Mouse (Mus musculus) heart, adult 18-20 months (tissue): ENCODE data around the gene Rbp1. TPM values are rescaled to one million over a fixed set of nuclear protein-coding genes. Genes with fewer than 3 reads are reported as not detected.
A peak's percentile ranks its signal among the peaks of the same experiment; 100 is the strongest.

Experiments
- DNase-seq, 2 experiments: peaks; one replicate each; pipeline ENCODE4 v3.0.0; 2021 to 2022; ENCODE audit warnings: mixed read lengths in 1 of 2
- total RNA-seq, 2 experiments: library from RNA; stranded (reverse); gene quantifications; 2 replicates each; pipeline ENCODE4 v1.2.3; 2021

Gene Rbp1
- total RNA-seq, 2 experiments from 2014 or later: 6.7 to 7.7 TPM

DNA sequence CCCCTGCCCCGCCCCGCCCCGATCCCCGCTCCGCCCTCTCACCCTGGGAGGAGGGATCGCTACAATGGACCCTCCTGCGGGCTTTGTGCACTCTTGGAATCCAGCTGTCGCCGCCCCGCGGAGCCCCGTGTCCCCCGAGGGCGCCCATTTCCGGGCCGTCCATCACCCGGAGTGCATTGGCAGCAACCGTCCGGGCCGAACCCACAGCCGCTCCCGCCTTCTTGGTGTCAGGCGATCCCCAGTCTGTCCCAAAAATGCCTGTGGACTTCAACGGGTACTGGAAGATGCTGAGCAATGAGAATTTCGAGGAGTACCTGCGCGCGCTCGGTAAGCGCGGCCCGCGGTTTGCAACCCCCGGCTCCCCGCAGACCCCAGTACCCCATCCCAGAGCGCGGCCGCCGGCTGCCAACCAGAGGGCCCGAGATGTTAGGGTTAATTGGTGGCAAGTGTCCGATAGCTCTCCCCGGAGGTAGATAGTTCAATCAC is 2.0 kb downstream of the Rbp1 start:
- DNase-seq: peak; percentile 70 to 75

DNA sequence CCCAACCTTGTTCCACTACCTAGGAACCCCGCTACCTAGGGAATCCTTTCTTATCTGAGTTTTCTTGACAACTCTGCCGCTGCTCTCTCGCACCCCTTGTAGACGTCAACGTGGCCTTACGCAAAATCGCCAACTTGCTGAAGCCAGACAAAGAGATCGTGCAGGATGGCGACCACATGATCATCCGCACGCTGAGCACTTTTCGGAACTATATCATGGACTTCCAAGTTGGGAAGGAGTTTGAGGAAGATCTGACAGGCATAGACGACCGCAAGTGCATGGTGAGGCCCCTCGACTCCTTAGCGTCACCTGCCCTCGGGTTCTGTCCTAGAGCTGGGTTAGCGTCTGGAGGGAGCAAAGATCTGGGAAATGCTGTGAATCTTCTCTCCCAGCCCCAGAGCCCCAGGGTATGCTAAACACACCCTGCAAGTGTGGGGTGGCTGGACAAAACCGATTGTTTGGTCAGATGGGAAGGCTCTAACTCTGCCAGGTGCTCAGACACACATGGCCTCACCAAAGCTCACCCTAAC is 2.7 kb downstream of the Rbp1 start:
- no peak for DNase-seq

DNA sequence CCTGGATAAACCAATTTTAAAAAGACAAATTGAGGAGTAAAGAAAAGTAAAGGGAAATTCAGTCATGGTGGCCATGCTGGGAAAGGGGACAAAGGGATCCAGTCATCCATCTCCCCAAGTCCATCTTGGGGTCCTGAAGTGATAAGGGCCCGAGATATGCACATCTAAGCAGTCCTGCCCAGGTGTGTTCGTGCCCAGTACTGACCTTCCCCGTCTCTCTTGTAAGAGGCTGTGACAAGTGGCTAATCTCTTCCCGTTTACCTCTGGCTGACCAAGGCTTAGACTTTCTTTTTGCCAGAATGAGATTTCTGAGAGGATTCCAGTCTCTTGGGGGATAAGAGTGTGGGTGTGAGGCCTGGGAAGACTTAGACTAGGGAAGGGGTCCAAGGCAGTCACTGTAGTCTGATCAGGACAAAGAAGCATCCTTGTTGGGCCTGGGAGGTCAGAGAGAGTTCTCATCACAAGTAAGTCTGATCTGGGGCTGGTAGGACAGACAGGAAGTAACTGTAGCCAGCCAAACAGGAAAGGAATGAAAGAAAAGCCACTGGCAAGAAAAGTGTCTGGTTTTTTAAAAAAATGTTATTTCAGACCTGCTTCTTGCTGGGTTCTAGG is 5.3 kb downstream of the Rbp1 start:
- DNase-seq: peak; percentile 47 to 48

DNA sequence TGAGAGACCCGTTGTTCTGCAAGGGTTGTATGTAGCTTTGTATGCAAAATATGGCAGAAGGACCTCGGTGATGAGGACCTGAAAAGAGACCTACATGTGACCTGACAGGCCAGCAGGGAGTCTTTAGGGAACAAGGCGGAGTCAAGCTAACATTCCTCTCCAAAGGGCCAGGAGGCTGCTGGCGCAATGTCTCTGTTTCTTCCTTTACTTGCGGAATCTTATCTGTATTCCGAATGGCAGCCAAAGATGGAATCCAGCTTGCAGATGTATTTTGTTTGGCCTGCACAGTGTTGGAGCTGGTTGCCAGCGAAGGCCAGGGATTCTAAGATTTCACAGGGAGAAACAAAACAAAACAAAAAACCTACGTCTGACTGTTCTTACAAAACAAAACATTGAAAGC is 6.0 kb downstream of the Rbp1 start:
- DNase-seq: peak; percentile 80 to 91

DNA sequence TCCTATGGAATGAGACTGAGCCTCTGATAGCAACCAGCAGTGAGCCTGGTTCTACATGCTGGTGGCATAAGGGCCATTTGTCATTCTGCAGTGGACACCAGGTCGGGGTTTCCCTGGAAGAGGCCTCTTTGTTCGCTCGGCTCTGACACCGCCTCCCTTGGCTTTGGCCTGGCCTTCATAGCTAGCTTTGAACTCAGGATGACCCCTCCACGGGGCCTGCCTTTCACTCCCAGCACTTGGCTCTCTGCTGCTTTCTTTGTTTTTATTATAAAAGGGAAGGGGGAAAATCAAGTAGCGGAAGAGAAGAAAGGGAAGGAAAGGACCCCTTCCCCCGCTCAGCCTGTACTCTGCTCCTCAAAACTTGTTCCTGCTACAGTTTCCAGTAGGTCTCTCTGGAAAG is 7.0 kb downstream of the Rbp1 start:
- peak; percentile 57 to 64 for DNase-seq

DNA sequence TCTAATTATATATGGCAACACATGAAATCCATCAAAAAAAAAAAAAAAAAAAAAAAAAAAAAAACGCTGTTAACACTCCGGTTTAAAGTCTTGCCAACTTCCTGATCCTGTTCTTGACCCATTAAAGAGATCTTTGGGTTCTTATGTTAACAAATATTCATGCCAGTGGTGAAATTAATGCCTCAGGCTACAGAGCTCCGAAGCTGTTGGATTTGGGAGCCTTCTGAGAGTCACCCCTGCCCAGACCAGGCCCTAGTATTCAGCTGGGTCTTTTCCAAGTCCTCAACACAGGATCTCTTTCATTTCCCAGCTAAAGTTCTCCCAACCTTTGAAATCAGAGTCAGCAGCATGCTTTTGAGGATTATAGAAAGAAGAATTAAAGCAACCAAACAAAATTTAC is 7.8 kb downstream of the Rbp1 start:
- DNase-seq: no peak

DNA sequence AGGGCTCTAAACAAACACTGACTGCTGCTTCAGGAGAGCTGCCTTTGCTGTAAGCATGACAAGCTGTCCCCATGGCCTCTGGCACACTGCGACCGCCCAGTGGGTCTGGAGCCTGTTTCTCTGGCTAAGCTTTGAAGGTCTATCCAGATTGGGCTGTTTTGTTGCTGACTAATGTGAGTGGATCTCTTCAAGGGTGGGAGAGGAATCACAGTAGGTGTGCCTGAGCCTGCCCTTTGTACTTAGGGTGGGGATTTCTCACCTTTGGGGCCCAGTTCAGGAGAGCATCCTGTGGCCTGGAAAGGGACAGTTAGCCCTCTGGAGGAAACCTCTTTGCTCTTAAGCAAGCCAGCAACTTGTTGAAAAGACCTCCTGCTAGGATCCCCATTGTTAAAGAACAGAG is 10.3 kb downstream of the Rbp1 start:
- DNase-seq: no peak

DNA sequence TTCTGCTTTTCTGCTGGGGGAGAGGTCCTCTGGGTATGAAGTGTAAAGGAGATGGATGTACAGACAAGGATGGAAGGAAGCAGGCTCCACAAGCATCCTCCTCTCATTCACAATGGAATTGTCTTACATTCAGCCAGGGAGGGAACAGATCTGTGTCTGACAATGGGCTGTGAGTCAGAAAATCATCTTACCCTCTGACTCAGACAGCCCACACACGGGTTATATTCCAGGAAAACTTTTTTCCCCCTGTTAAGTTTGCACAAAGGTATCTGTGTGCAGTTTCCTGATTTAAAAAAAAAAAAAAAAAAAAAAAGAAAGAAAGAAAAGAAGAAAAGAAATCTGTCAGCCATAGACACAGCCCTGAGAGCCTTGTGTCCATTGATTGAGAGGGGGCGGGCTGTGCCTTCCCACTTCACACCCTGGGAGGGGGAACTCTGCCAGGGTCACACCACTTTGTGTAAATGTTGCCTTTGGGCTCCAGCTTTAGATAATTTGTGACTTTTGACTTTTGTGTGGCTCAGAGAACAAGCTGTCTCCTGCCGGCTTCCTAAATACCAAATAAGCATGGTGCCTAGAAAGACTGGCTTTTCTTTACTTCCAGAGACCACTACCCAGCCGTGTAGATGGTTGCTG is 11.3 kb downstream of the Rbp1 start:
- peak in 1 of 2 experiments; percentile 47 for DNase-seq

DNA sequence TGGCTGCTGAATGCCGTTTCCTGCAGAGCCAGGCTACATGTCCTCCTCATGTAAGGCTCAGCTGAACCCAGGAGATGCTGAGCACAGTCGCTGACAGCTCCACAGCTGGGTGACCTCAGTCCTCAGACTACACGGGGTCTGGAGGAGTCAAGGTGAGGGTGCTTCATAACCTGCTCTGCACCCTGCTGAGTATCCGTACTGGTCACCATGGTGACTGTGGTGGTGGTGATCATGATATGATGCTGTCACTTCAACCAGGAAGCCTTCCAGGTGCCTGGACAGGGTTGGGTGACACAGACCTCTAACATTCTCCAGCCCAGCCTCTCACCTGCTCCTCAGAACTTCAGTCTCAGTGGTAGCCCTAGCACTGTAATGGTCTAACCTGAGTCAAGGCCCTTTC is 15.1 kb downstream of the Rbp1 start:
- DNase-seq: no peak

DNA sequence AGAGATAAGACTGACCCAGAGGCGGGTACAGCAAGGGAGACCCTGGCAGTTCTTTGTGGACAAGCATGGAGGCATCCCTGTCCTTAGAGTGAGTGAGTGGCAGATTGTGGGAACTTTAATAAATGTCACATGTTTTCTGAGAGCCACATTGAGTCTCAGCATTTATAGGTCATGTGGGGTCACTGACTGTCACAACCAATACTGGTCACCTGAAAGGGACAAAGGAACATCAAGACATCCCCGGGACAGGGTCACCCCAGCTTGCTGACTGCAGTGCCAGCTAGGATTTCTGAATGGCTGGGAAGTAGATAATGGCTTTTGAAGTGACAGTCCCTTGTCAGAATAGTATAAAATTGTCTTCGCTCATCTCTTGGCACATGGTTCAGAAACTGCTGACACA is 16.3 kb downstream of the Rbp1 start:
- DNase-seq: no peak

DNA sequence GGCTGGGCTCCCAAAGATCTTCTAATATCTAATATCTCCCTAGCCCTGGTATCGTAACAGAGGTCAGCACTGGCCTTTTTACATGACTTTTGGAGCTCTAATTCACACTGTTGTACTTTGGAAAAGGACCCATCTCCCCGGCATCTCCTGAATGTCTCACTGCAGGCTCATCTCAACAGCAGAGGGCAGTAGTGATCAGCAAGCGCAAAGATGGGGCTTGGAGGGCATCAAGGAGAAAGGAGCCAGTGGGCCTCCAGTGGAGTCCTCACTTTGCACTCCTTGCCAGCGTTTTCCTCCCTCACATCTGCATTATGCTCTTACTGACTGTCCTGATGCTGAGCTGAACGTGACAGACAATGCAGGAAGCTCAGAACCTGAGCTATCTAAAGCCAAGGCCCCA is 19.9 kb downstream of the Rbp1 start:
- DNase-seq: peak in 1 of 2 experiments; percentile 73

DNA sequence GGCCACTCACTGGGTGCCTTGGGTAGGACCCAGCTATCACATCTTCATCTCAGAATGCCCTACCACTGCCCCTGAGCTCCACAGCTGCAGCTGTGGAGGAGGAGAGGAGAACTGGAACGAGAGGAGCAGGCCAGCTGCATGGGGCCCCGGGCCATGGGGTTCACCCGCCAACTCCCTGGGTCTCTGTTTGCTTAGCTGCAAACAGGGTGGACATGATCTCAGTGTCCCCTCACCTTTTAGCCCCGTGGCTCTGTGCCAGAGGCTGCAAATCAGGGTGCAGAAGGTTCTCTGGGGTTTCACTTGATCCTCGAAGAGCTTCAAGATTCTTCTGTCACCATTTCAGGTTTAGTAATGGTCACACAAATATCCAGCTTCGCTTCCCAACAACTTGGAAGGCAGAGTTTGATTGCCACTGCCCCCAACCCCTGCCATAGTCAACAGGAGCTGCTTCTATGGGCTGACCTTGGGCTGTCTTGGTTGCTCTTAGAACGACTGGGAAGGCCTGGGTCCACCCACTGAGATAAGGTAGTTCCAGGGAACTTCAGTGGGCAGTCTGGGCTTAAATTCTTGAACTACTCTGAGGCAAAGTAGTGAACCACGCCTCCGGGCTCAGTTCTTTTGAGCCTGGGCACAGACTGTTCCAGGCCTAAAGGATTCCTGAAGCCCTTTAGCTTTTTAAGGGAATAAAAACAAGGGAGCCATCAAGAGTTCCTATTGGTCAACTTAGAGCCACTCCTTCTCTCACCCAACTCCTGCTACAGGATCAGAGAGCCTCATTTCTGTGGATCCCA is 22.8 kb downstream of the Rbp1 start:
- peak in 1 of 2 experiments; percentile 45 for DNase-seq

DNA sequence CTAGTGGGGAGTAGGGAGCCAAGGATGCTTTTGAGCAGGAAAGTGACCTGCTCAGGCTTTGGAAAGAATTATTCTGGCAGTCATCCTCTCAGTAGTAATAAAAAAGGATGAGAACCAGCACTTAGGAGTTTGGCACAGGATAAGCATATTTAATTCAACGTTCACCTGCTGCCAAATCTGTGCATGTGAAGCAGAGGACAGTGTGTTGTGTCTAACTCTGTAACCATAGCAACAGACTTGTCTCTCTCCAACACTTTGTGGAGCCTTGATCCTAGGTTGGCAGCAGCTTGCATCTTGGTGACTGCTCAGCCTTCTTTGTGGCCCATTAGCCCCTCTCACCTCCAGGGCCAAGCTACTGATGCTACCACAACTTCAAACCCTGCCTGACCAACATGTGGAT is 28.2 kb downstream of the Rbp1 start:
- no peak for DNase-seq

DNA sequence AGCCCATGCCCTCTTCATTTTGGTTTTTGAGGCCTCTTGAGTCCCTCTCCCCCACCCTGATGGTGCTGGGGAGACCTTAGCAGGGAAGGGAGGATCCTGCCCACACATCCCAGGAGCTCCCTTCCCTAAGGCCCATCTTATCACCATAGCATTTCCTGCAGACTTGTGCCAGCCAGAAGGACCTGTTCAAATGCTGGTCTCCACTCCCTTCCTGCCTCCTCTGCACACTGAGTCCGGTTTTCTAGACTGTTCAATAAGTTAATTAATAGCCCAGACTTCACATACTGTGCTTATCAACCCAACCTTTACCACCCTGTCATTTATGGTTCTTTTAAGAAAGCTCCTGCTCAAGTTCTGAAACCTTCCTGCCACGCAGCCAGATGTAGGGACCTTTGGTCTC is 43.9 kb downstream of the Rbp1 start:
- DNase-seq: no peak

DNA sequence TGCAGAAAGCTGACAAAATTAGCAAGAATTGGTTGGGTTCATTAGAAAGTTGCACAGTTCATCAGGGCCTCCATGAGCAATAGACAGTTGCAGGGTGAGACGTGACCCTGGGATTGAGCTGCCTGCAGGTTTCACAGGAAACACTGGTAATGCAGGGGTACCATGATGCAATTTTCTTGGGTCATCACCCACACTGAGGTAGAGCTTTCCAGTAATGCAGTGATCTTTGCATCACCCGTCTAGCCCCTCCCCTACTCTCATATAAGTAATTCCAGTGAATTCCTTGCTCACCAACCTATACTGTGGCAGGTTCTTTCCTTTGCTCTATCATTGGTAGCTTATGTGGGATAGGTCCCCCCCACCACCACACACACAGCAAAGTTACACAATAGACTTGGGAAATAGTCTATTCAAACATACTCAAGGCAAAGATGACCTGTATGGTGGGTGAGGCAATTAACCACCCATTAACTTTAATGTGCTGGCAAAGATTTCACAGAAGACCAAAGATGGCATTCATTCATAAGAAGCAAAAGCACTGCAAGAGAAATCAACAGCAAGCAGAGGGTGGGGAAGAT is 57.5 kb downstream of the Rbp1 start:
- no peak for DNase-seq

DNA sequence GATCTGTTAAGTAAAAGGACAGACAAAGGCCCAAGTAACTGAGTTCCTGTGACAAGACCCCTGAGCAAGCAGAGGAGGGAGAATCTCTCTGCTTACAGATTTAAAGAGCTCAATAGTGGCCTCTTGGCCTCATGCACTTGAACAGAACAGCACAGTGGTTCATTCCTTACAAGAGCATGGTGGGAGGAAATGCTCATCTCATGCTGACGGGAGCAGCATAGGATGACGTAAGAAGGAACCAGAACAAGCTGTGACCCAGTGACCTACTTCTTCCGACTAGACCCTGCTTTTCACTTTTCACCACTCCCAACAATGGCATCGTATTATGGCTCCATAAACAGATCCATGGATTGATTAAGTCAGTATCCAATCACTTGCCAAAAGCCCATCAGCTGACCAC is 59.5 kb downstream of the Rbp1 start:
- no peak for DNase-seq

DNA sequence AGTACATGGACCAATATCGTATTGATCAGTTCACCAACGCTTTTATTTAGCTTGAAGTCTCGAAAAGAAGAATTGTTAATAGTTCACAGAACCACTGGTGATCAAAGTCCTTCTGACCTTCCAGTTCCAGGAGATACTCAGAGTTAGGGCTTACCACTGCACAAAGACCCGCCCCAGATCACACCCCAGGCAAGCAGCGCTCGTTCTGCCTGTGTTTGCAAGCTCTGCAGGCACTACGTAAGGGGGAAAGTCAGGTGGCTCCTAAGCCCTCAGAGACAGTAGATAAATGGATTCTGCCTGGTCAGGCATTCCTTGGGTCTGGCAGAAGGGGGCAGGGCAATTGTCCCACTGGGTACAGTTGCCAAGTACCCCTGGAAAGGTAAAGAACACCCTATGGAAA is 62.3 kb downstream of the Rbp1 start:
- DNase-seq: no peak

DNA sequence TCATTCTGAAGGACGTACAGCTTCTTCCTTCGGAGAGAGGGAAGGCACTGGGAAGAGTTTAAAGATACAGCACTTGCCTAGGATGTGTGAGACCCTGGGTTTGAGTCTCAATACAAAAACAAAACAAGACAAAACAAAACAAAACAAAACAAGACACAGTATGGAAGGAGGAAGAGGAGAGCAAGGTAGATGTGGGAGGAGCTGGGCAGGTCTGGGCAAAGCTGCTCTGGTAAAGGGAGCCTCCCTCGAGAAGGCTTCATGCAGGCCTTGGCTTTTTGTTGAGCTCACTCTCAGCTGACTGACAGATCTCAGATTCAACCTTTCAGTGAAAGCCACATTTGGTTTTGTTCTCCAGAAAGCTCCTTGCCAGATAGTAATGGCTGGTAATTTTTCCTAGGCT is 63.1 kb downstream of the Rbp1 start, which contains the start of gene Rbp2:
TSS of gene Rbp2 (plus strand) at position 301 of the 400 bp plus-strand sequence.
- no peak for DNase-seq

DNA sequence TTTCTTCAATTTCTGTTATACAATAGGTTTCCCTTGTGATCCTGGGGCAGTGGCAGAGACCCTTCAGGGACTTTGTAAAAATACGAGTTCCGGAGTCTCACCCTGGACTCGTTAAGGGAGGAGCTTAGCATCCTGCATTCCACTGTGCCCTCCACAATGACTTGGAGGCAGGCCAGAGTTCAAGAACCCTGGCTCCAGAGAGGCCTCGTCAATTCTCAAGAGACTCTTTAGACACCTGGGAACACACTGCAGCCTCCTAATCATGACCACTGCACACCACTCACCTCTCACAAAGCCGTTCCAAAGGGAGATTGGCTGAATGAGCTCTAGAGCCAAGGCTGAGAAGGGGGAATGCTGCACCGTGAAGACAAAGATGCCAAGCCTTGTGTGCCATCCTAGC is 64.5 kb downstream of the Rbp1 start:
- DNase-seq: peak in 1 of 2 experiments; percentile 11

DNA sequence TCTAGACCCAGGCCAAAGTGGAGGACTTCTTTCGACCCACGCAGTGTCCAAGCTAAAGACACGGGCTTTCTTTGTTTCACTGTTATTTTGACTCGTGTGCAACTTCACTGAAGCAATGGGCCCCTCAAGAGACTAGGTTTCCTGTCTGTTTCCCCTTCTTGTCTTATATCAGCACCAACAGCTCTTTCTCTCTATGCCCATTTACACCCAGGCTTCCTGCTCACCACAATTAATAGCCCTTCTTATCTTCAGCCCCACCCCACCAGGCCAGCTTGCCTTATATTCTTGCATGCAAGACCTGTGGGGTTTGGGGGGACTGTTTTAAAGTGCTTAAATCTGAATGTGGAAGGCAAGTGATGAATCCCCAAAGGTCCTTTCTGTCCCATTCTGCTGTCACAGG is 66.8 kb downstream of the Rbp1 start:
- DNase-seq: peak in 1 of 2 experiments; percentile 4

DNA sequence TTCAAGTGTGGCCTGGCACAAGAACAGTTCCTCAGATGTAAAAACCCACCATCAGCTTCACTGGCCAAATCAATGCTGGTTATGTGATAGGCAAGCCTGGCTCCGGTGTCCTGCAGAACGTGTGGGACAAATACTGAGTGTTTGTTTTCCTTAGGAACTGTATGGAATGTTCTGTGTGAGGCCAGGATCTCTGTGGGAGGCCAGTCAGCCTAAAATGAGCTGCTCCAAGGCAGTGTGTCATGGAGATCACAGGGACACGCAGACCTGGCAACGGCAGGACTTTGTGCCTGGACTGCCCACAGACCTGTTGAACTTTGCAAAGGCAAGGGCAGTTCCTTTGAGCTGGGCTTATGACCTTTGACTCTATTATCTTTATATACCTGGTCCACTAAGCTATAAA is 67.4 kb downstream of the Rbp1 start:
- peak in 1 of 2 experiments; percentile 25 for DNase-seq

DNA sequence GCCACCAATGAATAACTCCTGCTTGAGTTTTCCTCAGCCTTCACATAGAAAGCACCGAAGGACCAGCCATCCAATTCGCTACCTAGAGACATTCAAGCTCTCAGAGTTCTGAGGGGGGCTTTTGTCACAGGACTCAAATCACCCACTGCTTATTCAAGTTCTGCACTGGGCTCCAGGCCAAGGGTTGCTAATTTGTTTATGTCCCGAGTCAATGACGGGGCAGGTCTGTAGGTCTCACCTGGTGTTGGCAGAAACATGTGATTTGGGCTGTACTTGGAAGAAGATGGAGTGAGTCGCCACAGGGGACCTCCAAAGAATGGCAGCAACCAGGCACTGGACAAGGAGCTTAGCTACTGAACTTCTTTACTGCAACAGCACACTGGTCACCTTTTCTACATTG is 68.3 kb downstream of the Rbp1 start:
- no peak for DNase-seq

DNA sequence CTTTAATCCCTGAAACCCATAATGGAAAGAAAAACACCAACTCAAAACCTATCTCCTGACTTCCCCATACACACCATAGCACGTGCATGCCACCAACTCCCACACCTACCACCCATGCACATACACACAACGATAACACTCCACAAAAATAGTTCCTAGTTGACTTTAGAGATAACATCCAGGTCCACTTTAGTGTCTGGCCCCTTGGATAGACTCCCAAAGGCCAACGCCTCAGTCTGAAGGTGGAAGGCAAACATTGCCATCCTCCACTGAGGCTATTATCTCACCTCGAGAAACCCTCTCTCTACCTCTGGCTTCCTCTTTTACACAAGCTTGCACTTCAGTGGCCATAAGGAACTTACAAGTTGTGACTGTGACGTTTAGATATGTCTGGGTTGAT is 69.5 kb downstream of the Rbp1 start:
- no peak for DNase-seq
